Mouse (Mus musculus) adrenal gland, postnatal 0 days (tissue): ENCODE data around the gene Ube2h. TPM values are rescaled to one million over a fixed set of nuclear protein-coding genes. Genes with fewer than 3 reads are reported as not detected.
A peak's percentile ranks its signal among the peaks of the same experiment; 100 is the strongest.

Source experiments
- microRNA-seq: library from miRNA; unstranded; fragments of <30 nt; microRNA quantifications from one replicate; pipeline ENCODE4, GENCODE M21; 2016; ENCODE audit warnings: borderline replicate concordance; ENCODE audit not compliant: insufficient number of aligned reads
- polyA plus RNA-seq: library from polyadenylated mRNA; unstranded; fragments of >200 nt; fragmentation: Nextera tagmentation; extraction: Ambion mirVana; gene quantifications from 2 replicates; pipeline ENCODE4 v1.2.1, GENCODE M21; 2015

The Ube2h gene
- polyA plus RNA-seq = 40.1 and 51.8 TPM in 2 replicates

DNA sequence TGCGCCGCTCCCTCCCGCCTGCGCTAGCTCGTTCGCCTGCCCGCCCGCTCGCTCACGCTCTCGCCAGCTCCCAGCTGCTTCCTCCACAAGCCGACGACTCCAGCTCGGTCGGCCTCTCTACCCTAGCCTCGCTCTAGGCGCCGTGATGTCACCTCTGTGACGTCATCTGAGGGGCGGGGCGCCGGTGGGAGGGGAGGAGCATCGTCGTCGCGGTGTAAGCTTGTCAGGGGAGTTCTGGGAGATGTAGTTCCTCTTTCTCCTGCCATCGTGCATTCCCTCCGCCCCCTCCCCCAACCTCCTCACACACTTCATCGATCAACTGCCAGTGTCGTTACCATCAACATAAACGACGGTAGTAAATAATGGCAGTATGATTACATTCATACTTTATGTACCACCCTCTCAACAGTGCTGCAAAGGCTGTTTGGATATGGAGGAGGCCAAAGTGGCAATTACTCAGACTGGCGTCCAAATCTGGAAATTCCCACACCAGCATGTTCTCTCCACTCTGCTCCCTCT lies at the start of gene Ube2h:
Ube2h (minus strand) TSS at position 141 of the 519 bp plus-strand sequence.

Small RNAs within 50 kb of the gene (microRNA-seq; reads per million reads assigned to microRNA genes)
- gene Mir182 = 363 reads per million, percentile 61 among the genes with 10 or more reads in this experiment
- 323 reads per million, percentile 58 among the genes with 10 or more reads in this experiment for gene Mir183
- gene Mir96 = 82.3 reads per million, percentile 40 among the genes with 10 or more reads in this experiment

Other genes with a start within 250 kb of the Ube2h start
- gene Zc3hc1, start 86.5 kb upstream of the Ube2h start, polyA plus RNA-seq = 31.3 and 38.0 TPM in 2 replicates
- gene Klhdc10, start 97.3 kb upstream of the Ube2h start, polyA plus RNA-seq = 11.1 TPM in 2 replicates
- gene Tmem209, start 205.2 kb upstream of the Ube2h start, polyA plus RNA-seq = 22.2 and 26.8 TPM in 2 replicates
- gene Ssmem1, start 205.3 kb upstream of the Ube2h start, polyA plus RNA-seq = 0.11 and 0.39 TPM in 2 replicates
- 8.5 and 9.7 TPM in 2 replicates for gene Cpa2, start 237.0 kb upstream of the Ube2h start, polyA plus RNA-seq